Mouse (Mus musculus) T-helper 17 cell (primary cell): ENCODE results near the gene Ndufb7.

Experiments used
- in situ Hi-C, 2 experiments: fragments of 300-600 bp; cut with MboI, MseI; formaldehyde crosslinking; loops; 1 replicate in 1 of 2; 2 replicates in 1 of 2; pipeline ENCODE4 v1.15.1; 2025; ENCODE audit warnings: high pct_unique_total_duplicates in 2 of 2

Gene Ndufb7

GRCm38 (mm10) chr8:83575561-83576515, 9.4 kb downstream of the Ndufb7 start:
- in situ Hi-C loops = loop anchor here in 1 of 2 experiments (25.0 kb wide), 1 partner anchor 1861 kb away; the partner anchor contains the start of gene 4921524J17Rik

- in situ Hi-C loops = loop anchor here in 1 of 2 experiments (25.0 kb wide), 1 partner anchor 1861 kb away; the partner anchor contains the start of gene 4921524J17Rik
Measured at GRCm38 (mm10) chr8:83576516-83576895, 10.0 kb downstream of the Ndufb7 start.

- in situ Hi-C loops = loop anchor here in 1 of 2 experiments (25.0 kb wide), 1 partner anchor 1860 kb away; the partner anchor contains the start of gene 4921524J17Rik
Measured at GRCm38 (mm10) chr8:83576921-83577320, 10.4 kb downstream of the Ndufb7 start.

GRCm38 (mm10) chr8:83577384-83577791, 10.9 kb downstream of the Ndufb7 start:
- in situ Hi-C loops = loop anchor here in 1 of 2 experiments (25.0 kb wide), 1 partner anchor 1860 kb away; the partner anchor contains the start of gene 4921524J17Rik

- in situ Hi-C loops = loop anchor here in 1 of 2 experiments (25.0 kb wide), 1 partner anchor 1859 kb away; the partner anchor contains the start of gene 4921524J17Rik
Measured at GRCm38 (mm10) chr8:83578131-83579055, 11.9 kb downstream of the Ndufb7 start.

- in situ Hi-C loops = loop anchor here (10.0 to 25.0 kb wide), 2 partner anchors 325 to 1858 kb away; partner anchors contain the start of gene 4921524J17Rik (in 1 of the 2)
Measured at GRCm38 (mm10) chr8:83579676-83580075, 13.2 kb downstream of the Ndufb7 start.

- in situ Hi-C loops = loop anchor here (10.0 to 25.0 kb wide), 2 partner anchors 326 to 1856 kb away; partner anchors contain the start of gene 4921524J17Rik (in 1 of the 2)
Measured at GRCm38 (mm10) chr8:83580826-83581225, 14.4 kb downstream of the Ndufb7 start.

- in situ Hi-C loops = loop anchor here (10.0 to 25.0 kb wide), 2 partner anchors 327 to 1855 kb away; partner anchors contain the start of gene 4921524J17Rik (in 1 of the 2)
Measured at GRCm38 (mm10) chr8:83582226-83582625, 15.8 kb downstream of the Ndufb7 start.

- in situ Hi-C loops = loop anchor here (10.0 to 25.0 kb wide), 2 partner anchors 328 to 1854 kb away; partner anchors contain the start of gene 4921524J17Rik (in 1 of the 2)
Measured at GRCm38 (mm10) chr8:83583236-83583635, 16.8 kb downstream of the Ndufb7 start.

GRCm38 (mm10) chr8:83584771-83585170, 18.3 kb downstream of the Ndufb7 start:
- in situ Hi-C loops = loop anchor here (10.0 to 25.0 kb wide), 2 partner anchors 330 to 1853 kb away; partner anchors contain the start of gene 4921524J17Rik (in 1 of the 2)

- in situ Hi-C loops = loop anchor here (10.0 to 25.0 kb wide), 2 partner anchors 331 to 1852 kb away; partner anchors contain the start of gene 4921524J17Rik (in 1 of the 2)
Measured at GRCm38 (mm10) chr8:83585333-83585732, 18.9 kb downstream of the Ndufb7 start.

GRCm38 (mm10) chr8:83587644-83588043, 21.2 kb downstream of the Ndufb7 start:
- in situ Hi-C loops = loop anchor here (10.0 to 25.0 kb wide), 2 partner anchors 333 to 1850 kb away; partner anchors contain the start of gene 4921524J17Rik (in 1 of the 2)

GRCm38 (mm10) chr8:83588886-83589285, 22.4 kb downstream of the Ndufb7 start:
- in situ Hi-C loops = loop anchor here (10.0 to 25.0 kb wide), 2 partner anchors 334 to 1848 kb away; partner anchors contain the start of gene 4921524J17Rik (in 1 of the 2)

GRCm38 (mm10) chr8:83590488-83591023, 24.1 kb downstream of the Ndufb7 start:
- in situ Hi-C loops = loop anchor here in 1 of 2 experiments (25.0 kb wide), 1 partner anchor 1847 kb away; the partner anchor contains the start of gene 4921524J17Rik

GRCm38 (mm10) chr8:83592682-83593081, 26.2 kb downstream of the Ndufb7 start:
- in situ Hi-C loops = loop anchor here in 1 of 2 experiments (25.0 kb wide), 1 partner anchor 1845 kb away; the partner anchor contains the start of gene 4921524J17Rik

GRCm38 (mm10) chr8:83593325-83594166, 27.1 kb downstream of the Ndufb7 start:
- in situ Hi-C loops = loop anchor here in 1 of 2 experiments (25.0 kb wide), 1 partner anchor 1844 kb away; the partner anchor contains the start of gene 4921524J17Rik

- in situ Hi-C loops = loop anchor here in 1 of 2 experiments (25.0 kb wide), 1 partner anchor 1843 kb away; the partner anchor contains the start of gene 4921524J17Rik
Measured at GRCm38 (mm10) chr8:83594167-83595049, 27.9 kb downstream of the Ndufb7 start.

- in situ Hi-C loops = loop anchor here in 1 of 2 experiments (25.0 kb wide), 1 partner anchor 1842 kb away; the partner anchor contains the start of gene 4921524J17Rik
Measured at GRCm38 (mm10) chr8:83595050-83595345, 28.5 kb downstream of the Ndufb7 start.
